Mouse (Mus musculus) CH12.LX (cell line): ENCODE data around the gene Olfr1459. TPM values are rescaled to one million over a fixed set of nuclear protein-coding genes. Genes with fewer than 3 reads are reported as not detected.

ENCODE experiments used
- DNase-seq: peaks from one replicate; pipeline ENCODE4 v3.0.0-alpha.2; 2013; ENCODE audit errors: extremely low read depth
- H3K27ac ChIP-seq: 2 replicates; pipeline ENCODE4 v1.5.1; 2012; ENCODE audit warnings: low read depth, mild to moderate bottlenecking, control low read depth, moderate library complexity; ENCODE audit not compliant: insufficient read depth
- H3K27me3 ChIP-seq: replicated peaks from 2 replicates; pipeline ENCODE3; 2012; ENCODE audit warnings: inconsistent platforms
- H3K36me3 ChIP-seq, 2 experiments: replicated peaks in 1 of 2; 2 replicates each; pipeline versions ENCODE3 to v1.6.1; 2012; ENCODE audit warnings: inconsistent platforms in 1 of 2, low read length in 1 of 2, mild to moderate bottlenecking in 1 of 2, mixed read lengths in 1 of 2, moderate library complexity in 1 of 2; ENCODE audit not compliant: control insufficient read depth in 1 of 2, insufficient read depth in 1 of 2
- H3K4me1 ChIP-seq, 2 experiments: 2 replicates each; pipeline ENCODE4 v1.6.1; 2012; ENCODE audit warnings: inconsistent platforms in 1 of 2, moderate library complexity in 1 of 2; ENCODE audit not compliant: insufficient read depth in 2 of 2, control insufficient read depth in 1 of 2
- H3K4me2 ChIP-seq: 2 replicates; pipeline ENCODE4 v1.6.1; 2012; ENCODE audit warnings: low read depth, mild to moderate bottlenecking, control low read depth; ENCODE audit not compliant: poor library complexity, insufficient read depth, severe bottlenecking
- H3K4me3 ChIP-seq, 3 experiments: fragments of 150-350 bp in 1 of 3; sonication (generic) in 1 of 3; replicated peaks in 1 of 3; 2 replicates each; pipeline versions ENCODE3 to v1.5.1; 2011 to 2012; ENCODE audit warnings: low read depth in 2 of 3, low read length in 2 of 3, mild to moderate bottlenecking in 2 of 3, moderate library complexity in 2 of 3, control low read depth in 1 of 3, improper control_type of control experiment in 1 of 3, inconsistent platforms in 1 of 3, mixed read lengths in 1 of 3; ENCODE audit not compliant: poor library complexity in 1 of 3
- H3K79me2 ChIP-seq: replicated peaks from 2 replicates; pipeline ENCODE4 v1.6.1; 2012; ENCODE audit warnings: mild to moderate bottlenecking, moderate library complexity; ENCODE audit not compliant: control insufficient read depth, poor library complexity, insufficient read depth, severe bottlenecking; ENCODE audit errors: extremely low read depth
- H3K9ac ChIP-seq: 2 replicates; pipeline ENCODE4 v1.6.1; 2012; ENCODE audit warnings: low read depth, mild to moderate bottlenecking, control low read depth, moderate library complexity; ENCODE audit not compliant: insufficient read depth
- H3K9me3 ChIP-seq: replicated peaks from 2 replicates; pipeline ENCODE3; 2012; ENCODE audit warnings: low read length, inconsistent platforms, mixed read lengths
- BHLHE40 ChIP-seq: IDR thresholded peaks from 2 replicates; pipeline ENCODE4 v1.6.1; 2011; ENCODE audit warnings: mild to moderate bottlenecking, low read depth, low read length, improper control_type of control experiment
- CHD1 ChIP-seq: IDR thresholded peaks from 2 replicates; pipeline ENCODE4 v1.6.1; 2012; ENCODE audit warnings: low read depth, low read length, improper control_type of control experiment, inconsistent platforms
- CTCF ChIP-seq, 2 experiments: IDR thresholded peaks in 1 of 2; conservative IDR thresholded peaks in 1 of 2; 2 replicates each; pipeline ENCODE4 v1.5.1; 2011 to 2012; ENCODE audit warnings: low read depth in 2 of 2, low read length in 2 of 2, improper control_type of control experiment in 1 of 2, inconsistent platforms in 1 of 2, mild to moderate bottlenecking in 1 of 2, moderate library complexity in 1 of 2
- E2F4 ChIP-seq: IDR thresholded peaks from 2 replicates; pipeline ENCODE4 v1.6.1; 2011; ENCODE audit warnings: low read depth, low read length, improper control_type of control experiment; ENCODE audit not compliant: insufficient replicate concordance
- ETS1 ChIP-seq: conservative IDR thresholded peaks from 2 replicates; pipeline ENCODE4 v1.6.1; 2012; ENCODE audit warnings: low read depth, mild to moderate bottlenecking, inconsistent platforms, low read length, improper control_type of control experiment, moderate library complexity
- IRF4 ChIP-seq: IDR thresholded peaks from 2 replicates; pipeline ENCODE4 v1.6.1; 2014; ENCODE audit warnings: low read depth, mild to moderate bottlenecking, inconsistent platforms, low read length, improper control_type of control experiment
- JUN ChIP-seq: IDR thresholded peaks from 2 replicates; pipeline ENCODE4 v1.6.1; 2011; ENCODE audit warnings: low read depth, mild to moderate bottlenecking, low read length, improper control_type of control experiment, moderate library complexity; ENCODE audit not compliant: insufficient read depth
- MAFK ChIP-seq: IDR thresholded peaks from 2 replicates; pipeline ENCODE4 v1.6.1; 2011; ENCODE audit warnings: low read length, improper control_type of control experiment; ENCODE audit not compliant: insufficient replicate concordance
- MEF2A ChIP-seq: IDR thresholded peaks from 2 replicates; pipeline ENCODE4 v1.6.1; 2014; ENCODE audit warnings: low read depth, mild to moderate bottlenecking, inconsistent platforms, low read length, improper control_type of control experiment, borderline replicate concordance
- MXI1 ChIP-seq: IDR thresholded peaks from 2 replicates; pipeline ENCODE4 v1.6.1; 2011; ENCODE audit warnings: mild to moderate bottlenecking, low read depth, low read length, improper control_type of control experiment
- NELFE ChIP-seq: IDR thresholded peaks from 2 replicates; pipeline ENCODE4 v1.6.1; 2011; ENCODE audit warnings: low read depth, low read length, improper control_type of control experiment
- NRF1 ChIP-seq: IDR thresholded peaks from 2 replicates; pipeline ENCODE4 v1.6.1; 2014; ENCODE audit warnings: low read depth, mild to moderate bottlenecking, inconsistent platforms, low read length, improper control_type of control experiment, moderate library complexity
- POLR2A ChIP-seq: IDR thresholded peaks from 2 replicates; pipeline ENCODE4 v1.6.1; 2011; ENCODE audit warnings: low read depth, mild to moderate bottlenecking, improper control_type of control experiment, low read length
- RCOR1 ChIP-seq: conservative IDR thresholded peaks from 2 replicates; pipeline ENCODE4 v1.6.1; 2012; ENCODE audit warnings: low read depth, mild to moderate bottlenecking, inconsistent platforms, low read length, improper control_type of control experiment
- TBP ChIP-seq: conservative IDR thresholded peaks from 2 replicates; pipeline ENCODE4 v1.6.1; 2011; ENCODE audit warnings: low read depth, low read length, improper control_type of control experiment
- UBTF ChIP-seq: IDR thresholded peaks from 2 replicates; pipeline ENCODE4 v1.6.1; 2012; ENCODE audit warnings: low read depth, mild to moderate bottlenecking, inconsistent platforms, low read length, improper control_type of control experiment, moderate library complexity
- USF2 ChIP-seq: conservative IDR thresholded peaks from 2 replicates; pipeline ENCODE4 v1.6.1; 2011; ENCODE audit warnings: low read depth, low read length, improper control_type of control experiment
- ZKSCAN1 ChIP-seq: IDR thresholded peaks from 2 replicates; pipeline ENCODE4 v1.6.1; 2012; ENCODE audit warnings: low read depth, inconsistent platforms, low read length, improper control_type of control experiment, borderline replicate concordance
- ZMIZ1 ChIP-seq: IDR thresholded peaks from 2 replicates; pipeline ENCODE4 v1.6.1; 2012; ENCODE audit warnings: low read depth, mild to moderate bottlenecking, inconsistent platforms, low read length, improper control_type of control experiment
- dilution Hi-C: fragments of 300-500 bp; cut with MboI; formaldehyde crosslinking; loops from 2 replicates; pipeline ENCODE4 v1.14.3; 2020; ENCODE audit warnings: low sequenced_read_pairs; ENCODE audit not compliant: extremely low pct_unique_long_range_greater_than_20kb, extremely low pct_ligation_motif_present
- in situ Hi-C: fragments of 300-500 bp; cut with MboI; formaldehyde crosslinking; loops from 3 replicates; pipeline ENCODE4 v1.14.3; 2019; ENCODE audit warnings: low sequenced_read_pairs, low pct_ligation_motif_present, low pct_unique_long_range_greater_than_20kb, mixed read lengths
- polyA plus RNA-seq: library from polyadenylated mRNA; unstranded; fragments of >175 nt; gene quantifications from 2 replicates; pipeline ENCODE4 v1.2.1, GENCODE M21; 2012; ENCODE audit warnings: low read depth; ENCODE audit not compliant: insufficient read length
- total RNA-seq, 2 experiments: library from RNA; depleted of rRNA; stranded (reverse); fragments of 300-350 nt in 1 of 2; fragments of >200 nt in 1 of 2; gene quantifications; 2 replicates each; pipeline ENCODE4 v1.2.3; 2012 to 2014

Olfr1459 gene
- total and polyA plus RNA-seq, 3 experiments: not detected

DNA sequence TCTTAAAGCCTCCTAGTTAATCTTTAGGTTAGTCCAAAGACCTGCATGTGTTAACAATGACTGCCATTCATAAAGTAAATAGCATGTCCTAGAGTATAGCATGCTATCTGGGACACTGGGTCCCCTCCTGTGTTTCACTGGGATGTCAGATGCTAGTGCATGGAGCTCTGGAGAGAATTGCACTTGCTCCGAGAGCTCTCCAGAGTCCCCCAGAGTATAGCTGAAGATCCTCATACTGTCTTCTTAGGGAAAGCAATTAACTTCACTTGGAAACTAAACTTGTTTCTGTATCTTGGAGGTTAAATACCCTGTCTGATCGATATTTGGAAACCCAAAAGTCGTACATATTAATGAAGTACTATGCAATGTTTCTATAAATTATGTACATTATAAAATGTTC is 42.7 kb downstream of the Olfr1459 start, which contains the start of gene Olfr1458:
Olfr1458 (minus strand) TSS at position 101 of the 400 bp plus-strand sequence.
- Histone ChIP-seq H3K4me1 (no peaks in the 10 kb centered on the region), H3K79me2 (no peaks in the 10 kb centered on the region), H3K4me3 (no peak within 1 kb of the TSS), H3K27ac (no peak within 1 kb of the TSS), H3K9ac (no peak within 1 kb of the TSS), H3K36me3 (no peaks in the 10 kb centered on the region), H3K27me3 (no peaks in the 10 kb centered on the region), H3K9me3 (no peaks in the 10 kb centered on the region), H3K4me2 (no peak within 1 kb of the TSS)
- TF ChIP-seq UBTF (no peak), JUN (no peak), MXI1 (no peak), BHLHE40 (no peak), CTCF (conservative IDR thresholded peaks at IDR 0.05 in 1 of 2, IDR thresholded peaks at IDR 0.05 in 1 of 2; ENCODE audit: low read depth in 2 of 2, low read length in 2 of 2) (no peak), POLR2A (no peak)
- no peak for DNase-seq
- dilution Hi-C loops (no loop called here), in situ Hi-C loops (no loop called here)

DNA sequence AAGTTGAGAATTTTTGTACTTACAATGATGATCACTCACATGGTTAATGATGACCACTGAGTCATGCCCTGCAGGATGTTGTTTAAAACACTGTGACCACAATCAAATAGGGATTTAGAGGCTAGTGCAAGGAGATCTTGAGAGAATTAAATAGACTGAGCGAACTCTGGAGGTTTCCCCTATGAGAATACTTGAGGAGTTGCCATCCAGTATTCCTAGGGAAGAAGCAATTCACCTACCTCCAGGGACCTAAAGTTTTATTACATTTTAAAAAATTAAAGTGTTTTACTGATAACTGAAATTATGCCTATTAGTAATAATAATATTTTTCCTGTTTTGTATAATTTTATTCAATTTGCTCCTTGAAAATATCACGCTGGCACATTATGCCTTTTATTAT is 51.6 kb downstream of the Olfr1459 start, which contains the start of gene Olfr1457:
Olfr1457 (minus strand) TSS at position 101 of the 400 bp plus-strand sequence.
- Histone ChIP-seq H3K79me2 (no peaks in the 10 kb centered on the region), H3K4me1 (no peaks in the 10 kb centered on the region), H3K9me3 (no peaks in the 10 kb centered on the region), H3K27me3 (no peaks in the 10 kb centered on the region), H3K4me2 (no peak within 1 kb of the TSS), H3K27ac (no peak within 1 kb of the TSS), H3K9ac (no peak within 1 kb of the TSS), H3K4me3 (no peak within 1 kb of the TSS), H3K36me3 (no peaks in the 10 kb centered on the region)
- no peak for DNase-seq
- in situ Hi-C loops (no loop called here), dilution Hi-C loops (no loop called here)
- TF ChIP-seq CHD1 (no peak), NRF1 (no peak), IRF4 (no peak), NELFE (no peak), MXI1 (no peak), JUN (no peak), UBTF (no peak), TBP (no peak), ZKSCAN1 (no peak), ZMIZ1 (no peak), USF2 (no peak), RCOR1 (no peak), E2F4 (no peak), MEF2A (no peak), MAFK (no peak), ETS1 (no peak)
